Mouse (Mus musculus) neural tube, embryonic 15.5 days (tissue): ENCODE results near the gene Xbp1. TPM values are rescaled to one million over a fixed set of nuclear protein-coding genes. Genes with fewer than 3 reads are reported as not detected.
"Not testable (repeated sequence)": the region's sequence is repeated elsewhere in the genome, so short reads cannot be mapped to it uniquely, and the experiment has no call there.

Source experiments
- ATAC-seq: fragments of 200-750 bp; cut with Nextera tagmentation; 2 replicates; pipeline ENCODE4 v1.8.0; 2017; ENCODE audit warnings: mild to moderate bottlenecking, moderate TSS enrichment, moderate library complexity; ENCODE audit not compliant: low FRiP score
- H3K27ac ChIP-seq: fragments of 300-500 bp; sonication (generic); replicated peaks from 2 replicates; pipeline ENCODE4 v1.5.1; 2015; ENCODE audit warnings: mild to moderate bottlenecking, inconsistent platforms
- H3K27me3 ChIP-seq: fragments of 300-500 bp; sonication (generic); replicated peaks from 2 replicates; pipeline ENCODE4 v1.6.1; 2015; ENCODE audit warnings: inconsistent platforms
- H3K36me3 ChIP-seq: fragments of 300-500 bp; sonication (generic); 2 replicates; pipeline ENCODE4 v1.6.1; 2015; ENCODE audit warnings: inconsistent platforms
- H3K4me1 ChIP-seq: fragments of 300-500 bp; sonication (generic); 2 replicates; pipeline ENCODE4 v1.6.1; 2015; ENCODE audit warnings: inconsistent platforms
- H3K4me2 ChIP-seq: fragments of 300-500 bp; sonication (generic); 2 replicates; pipeline ENCODE4 v1.6.1; 2015; ENCODE audit warnings: inconsistent platforms, mild to moderate bottlenecking, moderate library complexity
- H3K4me3 ChIP-seq: fragments of 300-500 bp; sonication (generic); replicated peaks from 2 replicates; pipeline ENCODE4 v1.5.1; 2015; ENCODE audit warnings: mild to moderate bottlenecking, inconsistent platforms
- H3K9ac ChIP-seq: fragments of 300-500 bp; sonication (generic); replicated peaks from 2 replicates; pipeline ENCODE4 v1.6.1; 2015; ENCODE audit warnings: mild to moderate bottlenecking, inconsistent platforms
- H3K9me3 ChIP-seq: fragments of 300-500 bp; sonication (generic); replicated peaks from 2 replicates; pipeline ENCODE4 v1.6.1; 2016; ENCODE audit warnings: inconsistent platforms
- WGBS: fragments of 180-500 bp; shearing (Covaris S2); methylation state at CpG from one replicate; pipeline ENCODE4 v1.1.7; 2015; ENCODE audit warnings: mixed read lengths; 5-methylcytosine and 5-hydroxymethylcytosine counted together
- polyA plus RNA-seq: library from polyadenylated mRNA; unstranded; fragments of >200 nt; fragmentation: Nextera tagmentation; extraction: Ambion mirVana; gene quantifications from 2 replicates; pipeline ENCODE4 v1.2.1, GENCODE M21; 2015

Gene Xbp1
- polyA plus RNA-seq, 1 experiment from 2014 or later: 154 TPM

DNA sequence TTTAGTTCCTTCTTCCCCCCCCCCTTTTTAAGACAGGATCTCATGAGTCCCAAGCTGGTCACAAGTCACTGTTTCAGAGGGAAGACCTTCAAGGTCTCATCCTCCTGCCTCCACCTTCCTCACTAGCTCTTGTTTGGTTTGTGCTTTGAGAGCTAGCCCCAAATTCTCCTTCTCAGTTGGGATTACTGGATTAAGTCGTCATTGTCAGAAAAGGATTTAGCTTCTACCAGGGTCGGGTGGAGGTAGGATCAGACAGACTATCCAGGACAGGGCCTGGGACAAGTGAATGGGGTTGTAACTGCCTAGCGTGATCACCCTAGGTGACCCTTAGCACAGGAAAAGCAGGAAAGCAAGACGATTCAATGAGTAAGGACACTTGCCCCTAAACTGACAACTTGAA, 19.9 kb downstream of the Xbp1 start:
- no peak for ATAC-seq
- Histone ChIP-seq H3K4me2 (peak overlapping the region; percentile 73), H3K4me3 (peak overlapping the region; percentile 69; the same call in 1 of the 2 replicates), H3K4me1 (peaks cover 26% of the 10 kb centered on the region), H3K36me3 (0 out of 2 replicates have a peak, but pooled peaks cover 7% of the 10 kb centered on the region), H3K27me3 (no peaks in the 10 kb centered on the region), H3K9ac (peak overlapping the region; percentile 75; the same call in 1 of the 2 replicates), H3K9me3 (no peaks in the 10 kb centered on the region), H3K27ac (no peak overlapping the region)
- WGBS: 66% methylated on average over 4 of the region's 4 CpGs

DNA sequence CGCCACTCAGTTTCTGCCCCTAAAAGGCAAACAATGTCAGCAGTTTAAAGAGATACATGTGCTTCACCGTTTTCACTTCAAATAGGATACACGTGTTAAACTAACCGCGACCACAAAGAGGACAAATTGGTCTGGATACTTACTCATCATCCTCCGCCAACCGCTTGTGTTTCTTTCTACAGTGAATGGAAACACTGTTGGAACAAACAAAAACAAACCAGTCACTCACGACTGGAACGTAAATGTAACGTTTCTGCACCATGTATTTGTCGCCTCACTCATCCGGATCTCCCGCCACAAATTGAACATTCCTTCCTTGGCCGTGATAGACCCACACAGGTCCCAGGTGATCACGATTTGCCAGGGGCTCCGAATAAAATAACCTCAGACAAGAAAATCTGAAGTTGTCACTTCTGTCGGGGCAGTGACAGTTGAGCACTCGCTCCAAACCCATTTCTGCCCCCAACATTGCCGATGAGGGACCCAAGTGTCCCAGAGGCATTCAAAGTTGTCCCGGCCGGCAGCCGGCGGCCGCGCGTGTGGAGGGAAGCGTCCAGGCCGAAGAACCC, 20.9 kb downstream of the Xbp1 start:
- H3K27ac ChIP-seq: peak overlapping the region; percentile 79; the same call in 1 of the 2 replicates
- peak overlapping the region; percentile 73 for H3K4me2 ChIP-seq
- H3K27me3 ChIP-seq: no peaks in the 10 kb centered on the region
- H3K36me3 ChIP-seq: 0 out of 2 replicates have a peak, but pooled peaks cover 7% of the 10 kb centered on the region
- H3K4me1 ChIP-seq: peaks cover 26% of the 10 kb centered on the region
- H3K9me3 ChIP-seq: no peaks in the 10 kb centered on the region
- peak overlapping the region; percentile 75 for H3K9ac ChIP-seq
- 1% methylated on average over 28 of the region's 28 CpGs for WGBS
- H3K4me3 ChIP-seq: peak overlapping the region; percentile 69
- ATAC-seq: peak; percentile 7; the same call in 1 of the 2 replicates

DNA sequence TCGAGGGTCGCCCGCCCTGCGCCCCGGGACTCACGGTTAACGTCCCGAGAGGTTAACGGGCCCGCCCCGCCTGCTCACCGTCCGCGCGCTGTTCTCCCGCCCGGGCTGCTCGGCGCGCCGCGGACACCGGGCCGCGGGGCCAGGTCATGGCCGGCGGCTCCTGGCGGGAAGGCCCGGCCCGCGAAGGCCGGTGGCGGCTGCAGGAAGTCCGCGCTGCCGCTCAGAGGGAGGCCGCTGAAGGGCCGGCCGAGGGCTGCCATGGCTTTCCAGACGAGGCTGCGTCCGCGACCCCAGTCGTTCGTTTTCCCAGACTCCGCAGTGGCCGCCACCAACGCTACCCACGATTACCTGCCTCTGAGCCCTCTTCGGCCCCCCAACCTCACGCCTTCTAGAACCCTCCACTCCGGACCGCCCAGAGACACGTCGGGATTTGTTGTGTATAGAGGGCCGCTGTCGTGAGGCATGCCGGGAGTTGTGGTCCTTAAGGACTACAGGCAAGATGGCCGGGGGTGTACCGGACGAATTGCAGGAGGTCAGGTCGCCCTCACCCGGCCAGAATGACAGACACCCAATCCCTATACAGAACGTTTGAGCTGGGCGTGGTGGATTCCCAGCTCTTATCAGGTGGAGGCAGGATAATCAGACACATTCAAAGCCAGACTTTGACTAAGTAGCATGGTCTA, 21.5 kb downstream of the Xbp1 start, which contains the start of gene Ccdc117:
Ccdc117 (minus strand) TSS at position 389 of the 683 bp plus-strand sequence.
- H3K36me3 ChIP-seq: 0 out of 2 replicates have a peak, but pooled peaks cover 5% of the 10 kb centered on the region
- H3K9me3 ChIP-seq: no peaks in the 10 kb centered on the region
- peaks cover 26% of the 10 kb centered on the region for H3K4me1 ChIP-seq
- peak; percentile 99 for ATAC-seq
- WGBS: under 1% methylated on average over 65 of the region's 65 CpGs
- H3K27ac ChIP-seq: peak within 1 kb of the TSS; percentile 79
- peak within 1 kb of the TSS; percentile 73 for H3K4me2 ChIP-seq
- H3K9ac ChIP-seq: peak within 1 kb of the TSS; percentile 75
- no peaks in the 10 kb centered on the region for H3K27me3 ChIP-seq
- H3K4me3 ChIP-seq: peak within 1 kb of the TSS; percentile 69

DNA sequence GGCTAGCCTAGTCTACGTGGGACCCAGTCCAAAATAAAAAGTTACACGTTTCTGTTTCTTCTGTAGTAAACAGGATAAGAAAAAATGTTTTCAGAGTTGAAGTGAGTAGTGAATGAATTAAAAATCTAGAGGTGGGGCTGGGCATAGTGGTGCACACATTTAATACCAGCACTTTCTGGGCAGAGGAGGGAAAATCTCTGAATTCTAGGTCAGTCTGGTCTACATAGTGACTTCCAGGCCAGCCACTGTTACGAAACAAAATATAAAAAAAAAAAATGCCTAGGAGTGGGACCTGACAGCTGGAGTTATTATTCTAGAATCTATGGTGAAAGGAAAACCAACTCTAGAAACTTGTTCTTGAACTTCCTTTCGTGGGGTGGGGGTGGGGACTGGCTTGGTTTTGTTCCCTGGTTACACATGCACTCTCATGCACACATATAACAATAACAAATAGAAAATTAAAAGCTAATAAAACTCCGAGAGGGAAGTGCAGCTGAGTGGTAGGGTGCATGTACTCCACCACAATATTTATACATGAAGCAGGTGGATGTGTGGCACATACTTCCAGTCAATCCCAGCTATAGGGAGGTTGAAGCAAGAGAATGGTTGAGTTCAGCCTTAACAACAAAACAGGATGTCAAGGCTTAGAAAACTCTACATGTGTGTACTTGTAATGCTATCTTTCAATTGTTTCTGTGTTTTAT, 22.2 kb downstream of the Xbp1 start:
- Histone ChIP-seq H3K4me2 (peak overlapping the region; percentile 73), H3K4me3 (peak overlapping the region; percentile 69), H3K9me3 (no peaks in the 10 kb centered on the region), H3K4me1 (peaks cover 26% of the 10 kb centered on the region), H3K36me3 (0 out of 2 replicates have a peak, but pooled peaks cover 5% of the 10 kb centered on the region), H3K27me3 (no peaks in the 10 kb centered on the region), H3K27ac (peak overlapping the region; percentile 79; the same call in 1 of the 2 replicates), H3K9ac (peak overlapping the region; percentile 75; the same call in 1 of the 2 replicates)
- 62% methylated on average over 5 of the region's 5 CpGs for WGBS
- 0 out of 2 replicates have a peak, but pooled peaks have one; percentile 10 for ATAC-seq

DNA sequence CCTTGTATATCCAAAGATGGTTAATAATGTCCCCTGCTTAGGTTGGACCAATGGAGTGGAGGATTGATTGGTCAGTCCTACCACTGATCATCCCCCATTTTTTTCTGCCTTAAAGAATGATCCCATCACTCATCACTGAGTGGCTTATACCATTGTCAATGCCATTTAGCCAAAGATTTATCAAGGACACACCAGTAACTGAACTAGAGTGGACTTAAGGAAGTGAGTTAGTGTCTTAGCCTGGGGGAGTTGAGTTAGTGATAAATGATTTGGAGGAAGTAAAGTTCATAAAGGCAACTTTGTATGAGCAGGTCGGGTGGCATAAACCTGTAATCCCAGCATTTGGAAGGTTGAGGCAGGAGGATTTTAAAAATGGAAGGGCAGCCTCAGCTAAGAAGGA, 22.8 kb downstream of the Xbp1 start:
- Histone ChIP-seq H3K36me3 (0 out of 2 replicates have a peak, but pooled peaks cover 5% of the 10 kb centered on the region), H3K4me1 (peaks cover 26% of the 10 kb centered on the region), H3K27ac (no peak overlapping the region), H3K27me3 (no peaks in the 10 kb centered on the region), H3K4me3 (no peak overlapping the region), H3K4me2 (no peak overlapping the region), H3K9ac (no peak overlapping the region), H3K9me3 (no peaks in the 10 kb centered on the region)
- 89% methylated on average over 1 of the region's 1 CpGs for WGBS
- ATAC-seq: no peak

DNA sequence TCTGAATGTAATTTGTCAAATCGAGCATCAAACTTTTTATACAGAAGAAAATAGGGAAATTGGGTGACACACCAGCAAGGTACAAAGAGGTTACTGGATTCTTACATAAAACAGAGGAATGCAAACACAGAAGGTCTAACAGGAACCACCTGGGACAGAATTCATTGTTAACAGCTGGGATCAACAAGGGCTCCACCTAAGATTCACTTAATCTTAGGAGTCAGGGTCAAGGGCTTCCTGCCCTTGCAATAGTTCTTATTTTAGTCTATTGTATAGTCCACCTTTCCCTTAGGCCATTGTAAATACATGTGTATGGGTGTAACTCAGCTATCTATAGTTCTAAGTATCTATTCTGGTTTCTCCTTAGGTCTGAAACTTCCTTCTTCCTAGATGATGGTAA, 24.2 kb downstream of the Xbp1 start:
- not testable (repeated sequence) for H3K4me2 ChIP-seq, H3K9ac ChIP-seq, H3K36me3 ChIP-seq, H3K27me3 ChIP-seq, H3K27ac ChIP-seq, H3K4me3 ChIP-seq, H3K9me3 ChIP-seq, ATAC-seq
- H3K4me1 ChIP-seq: peaks cover 19% of the 10 kb centered on the region
- 79% methylated on average over 1 of the region's 1 CpGs for WGBS

DNA sequence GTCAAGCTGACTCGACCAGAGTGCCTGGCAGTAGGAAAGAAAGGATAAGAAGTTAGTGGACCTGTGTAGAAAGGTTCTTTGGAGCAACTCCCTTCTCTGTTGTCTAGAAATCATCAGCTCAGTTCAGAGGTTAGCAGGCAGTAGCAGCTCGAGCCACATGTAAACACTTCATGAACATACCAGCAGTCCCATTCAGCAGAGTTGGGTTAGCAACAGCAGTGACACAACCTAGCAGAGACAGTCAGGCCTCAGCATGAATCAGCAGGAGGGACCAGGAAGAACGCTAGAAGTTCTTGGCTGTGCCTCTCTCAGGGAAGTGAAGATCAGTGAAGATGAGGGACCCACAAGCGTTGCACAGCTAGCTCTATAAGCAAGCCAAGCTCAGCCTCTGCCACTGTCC, 25.0 kb downstream of the Xbp1 start:
- 87% methylated on average over 4 of the region's 4 CpGs for WGBS
- Histone ChIP-seq H3K9ac (no peak overlapping the region), H3K4me3 (no peak overlapping the region), H3K27me3 (no peaks in the 10 kb centered on the region), H3K4me2 (no peak overlapping the region), H3K4me1 (peaks cover 14% of the 10 kb centered on the region), H3K9me3 (no peaks in the 10 kb centered on the region), H3K27ac (no peak overlapping the region), H3K36me3 (no peaks in the 10 kb centered on the region)
- no peak for ATAC-seq

DNA sequence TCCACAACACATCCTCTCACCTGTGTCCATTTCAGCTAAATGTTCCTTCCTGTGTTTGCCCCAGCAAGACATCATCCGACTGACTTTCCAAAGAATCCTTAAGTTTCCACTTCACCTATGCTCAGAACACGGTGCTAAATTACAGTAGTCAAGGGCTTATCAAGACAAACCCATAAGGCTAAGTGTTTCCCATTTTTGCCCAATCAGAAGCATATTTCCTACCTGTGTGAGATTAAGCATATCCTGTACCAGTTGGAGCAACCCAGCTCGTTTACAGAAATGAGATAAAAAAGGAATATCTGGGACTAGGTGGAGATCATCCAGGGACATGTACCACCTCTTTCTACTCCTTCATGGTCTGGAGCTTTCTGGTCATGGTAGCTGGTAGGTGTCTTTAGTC, 26.2 kb downstream of the Xbp1 start:
- H3K9me3 ChIP-seq: no peaks in the 10 kb centered on the region
- H3K27ac ChIP-seq: no peak overlapping the region
- no peak overlapping the region for H3K4me3 ChIP-seq
- no peaks in the 10 kb centered on the region for H3K36me3 ChIP-seq
- 88% methylated on average over 3 of the region's 3 CpGs for WGBS
- H3K4me2 ChIP-seq: no peak overlapping the region
- peaks cover 5% of the 10 kb centered on the region; the same call in 1 of the 2 replicates for H3K4me1 ChIP-seq
- H3K9ac ChIP-seq: no peak overlapping the region
- ATAC-seq: no peak
- H3K27me3 ChIP-seq: no peaks in the 10 kb centered on the region

DNA sequence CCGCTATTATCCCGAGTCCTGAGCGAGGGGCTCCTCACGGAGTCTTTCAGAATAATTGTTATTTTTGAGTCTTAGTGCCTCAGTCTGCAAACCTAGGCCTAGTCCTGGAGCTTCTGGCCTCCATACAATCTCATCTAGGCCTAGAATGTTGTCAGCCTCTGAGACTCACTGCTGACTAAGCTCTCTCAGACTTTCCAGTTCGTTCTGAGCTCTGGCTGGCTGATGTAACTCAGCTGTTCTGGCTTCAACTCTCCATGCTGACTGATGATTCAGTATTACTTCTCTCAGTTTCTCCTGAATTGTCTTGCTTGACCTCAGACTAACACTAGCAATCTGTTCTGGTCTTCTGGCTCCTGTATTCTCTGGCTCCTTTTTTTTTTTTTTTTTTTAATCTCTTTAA, 31.0 kb downstream of the Xbp1 start:
- Histone ChIP-seq H3K9me3 (no peaks in the 10 kb centered on the region), H3K4me2 (no peak overlapping the region), H3K4me1 (no peaks in the 10 kb centered on the region), H3K27ac (no peak overlapping the region), H3K27me3 (no peaks in the 10 kb centered on the region), H3K9ac (no peak overlapping the region), H3K36me3 (no peaks in the 10 kb centered on the region), H3K4me3 (no peak overlapping the region)
- WGBS: 89% methylated on average over 5 of the region's 5 CpGs
- ATAC-seq: no peak

DNA sequence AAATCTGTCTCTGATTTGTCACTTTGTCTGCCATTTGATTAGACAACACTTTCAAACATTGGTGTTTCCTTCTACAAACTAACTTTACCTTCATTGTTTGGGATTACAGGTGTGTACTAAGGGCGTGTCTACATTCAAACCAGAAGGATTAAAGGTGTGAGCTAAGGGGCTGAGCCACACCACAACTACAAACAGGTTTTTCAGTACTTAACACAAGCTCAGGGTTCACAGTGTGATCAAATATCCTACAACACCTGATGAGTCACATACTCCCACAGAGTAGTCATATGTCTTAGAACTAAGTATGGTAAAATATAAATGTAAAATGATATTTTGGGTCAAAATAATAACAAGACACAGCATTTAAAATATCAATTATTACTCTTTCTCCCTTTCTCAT, 31.5 kb downstream of the Xbp1 start:
- Histone ChIP-seq H3K9ac (no peak overlapping the region), H3K4me2 (no peak overlapping the region), H3K4me1 (no peaks in the 10 kb centered on the region), H3K4me3 (no peak overlapping the region), H3K27ac (no peak overlapping the region), H3K27me3 (no peaks in the 10 kb centered on the region), H3K36me3 (no peaks in the 10 kb centered on the region), H3K9me3 (no peaks in the 10 kb centered on the region)
- no peak for ATAC-seq
- 62% methylated on average over 1 of the region's 1 CpGs for WGBS

DNA sequence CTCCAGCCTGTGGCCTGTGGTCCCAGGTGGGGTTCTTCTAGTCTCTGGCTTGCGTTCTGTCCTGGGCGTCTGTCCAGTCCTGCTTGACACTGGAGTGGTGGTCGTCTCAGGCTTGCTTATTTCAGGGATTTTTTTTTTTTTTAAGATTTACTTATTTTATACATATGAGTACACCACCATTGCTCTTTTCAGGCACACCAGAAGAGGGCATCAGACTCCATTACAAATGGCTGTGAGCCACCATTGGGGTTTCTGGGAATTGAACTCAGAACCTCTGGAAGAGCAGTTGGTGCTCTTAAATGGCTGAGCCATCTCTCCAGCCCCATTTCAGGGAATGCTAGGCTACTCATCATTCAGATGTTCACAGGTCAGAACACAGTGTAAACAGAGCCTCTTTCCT, 39.8 kb downstream of the Xbp1 start:
- Histone ChIP-seq H3K9ac (no peak overlapping the region), H3K4me3 (no peak overlapping the region), H3K4me1 (no peaks in the 10 kb centered on the region), H3K27ac (no peak overlapping the region), H3K27me3 (no peaks in the 10 kb centered on the region), H3K9me3 (no peaks in the 10 kb centered on the region), H3K36me3 (no peaks in the 10 kb centered on the region), H3K4me2 (no peak overlapping the region)
- no peak for ATAC-seq
- 84% methylated on average over 3 of the region's 3 CpGs for WGBS
